Mouse (Mus musculus) midbrain, embryonic 11.5 days (tissue): ENCODE results near the gene Frmd4a. TPM values are rescaled to one million over a fixed set of nuclear protein-coding genes. Genes with fewer than 3 reads are reported as not detected.

Experiments
- ATAC-seq: fragments of 200-750 bp; cut with Nextera tagmentation; 2 replicates; pipeline ENCODE4 v1.8.0; 2017; ENCODE audit warnings: moderate TSS enrichment, moderate library complexity; ENCODE audit not compliant: low FRiP score
- DNase-seq: peaks from one replicate; pipeline ENCODE4 v3.0.0; 2015; ENCODE audit warnings: low spot score; ENCODE audit errors: missing footprints
- H3K27ac ChIP-seq: fragments of 300-500 bp; sonication (generic); 2 replicates; pipeline ENCODE4 v1.5.1; 2014; ENCODE audit warnings: low read depth, low read length
- H3K27me3 ChIP-seq: fragments of 300-500 bp; sonication (generic); 2 replicates; pipeline ENCODE4 v1.6.1; 2014; ENCODE audit warnings: mild to moderate bottlenecking, low read length, moderate library complexity, mixed read lengths; ENCODE audit not compliant: control insufficient read depth, insufficient read depth
- H3K36me3 ChIP-seq: fragments of 300-500 bp; sonication (generic); 2 replicates; pipeline ENCODE4 v1.6.1; 2014; ENCODE audit warnings: mild to moderate bottlenecking, low read length, moderate library complexity, mixed read lengths; ENCODE audit not compliant: control insufficient read depth, insufficient read depth
- H3K4me1 ChIP-seq: fragments of 300-500 bp; sonication (generic); 2 replicates; pipeline ENCODE4 v1.6.1; 2014; ENCODE audit warnings: low read length; ENCODE audit not compliant: control insufficient read depth, insufficient read depth
- H3K4me2 ChIP-seq: fragments of 300-500 bp; sonication (generic); 2 replicates; pipeline ENCODE4 v1.6.1; 2014; ENCODE audit warnings: mild to moderate bottlenecking, moderate library complexity
- H3K4me3 ChIP-seq: fragments of 300-500 bp; sonication (generic); 2 replicates; pipeline ENCODE4 v1.5.1; 2014; ENCODE audit warnings: low read depth, low read length
- H3K9ac ChIP-seq: fragments of 300-500 bp; sonication (generic); 2 replicates; pipeline ENCODE4 v1.6.1; 2014; ENCODE audit warnings: low read length
- H3K9me3 ChIP-seq: fragments of 300-500 bp; sonication (generic); 2 replicates; pipeline ENCODE4 v1.6.1; 2016; ENCODE audit warnings: low read length; ENCODE audit not compliant: control insufficient read depth
- WGBS: fragments of 180-500 bp; shearing (Covaris S2); extraction: QIAGEN DNeasy Blood & Tissue Kit; methylation state at CpG from one replicate; pipeline ENCODE4 v1.1.7; 2014; 5-methylcytosine and 5-hydroxymethylcytosine counted together
- polyA plus RNA-seq: library from polyadenylated mRNA; unstranded; fragments of >200 nt; fragmentation: Nextera tagmentation; extraction: Ambion mirVana; gene quantifications from 2 replicates; pipeline ENCODE4 v1.2.1, GENCODE M21; 2014

Frmd4a gene
- polyA plus RNA-seq, result 35.2 and 35.9 TPM in 2 replicates

GRCm38 (mm10) chr2:4017528-4018288 is at the start of gene Frmd4a:
TSS of gene Frmd4a (plus strand) at chr2:4017717.
- Histone ChIP-seq H3K27me3 (no peaks in the 10 kb centered on the region), H3K27ac (peak within 1 kb of the TSS; percentile 35; the same call in 1 of the 2 replicates), H3K9ac (peak within 1 kb of the TSS; percentile 49), H3K4me1 (peaks cover 7% of the 10 kb centered on the region), H3K4me3 (no peak within 1 kb of the TSS), H3K4me2 (peak within 1 kb of the TSS; percentile 26), H3K36me3 (no peaks in the 10 kb centered on the region), H3K9me3 (no peaks in the 10 kb centered on the region)
- DNase-seq (no peak), ATAC-seq (no peak)
- WGBS, result 60% methylated on average over 8 of the region's 8 CpGs

GRCm38 (mm10) chr2:3988876-3989275 is 28.6 kb upstream of the Frmd4a start:
- no peak overlapping the region for H3K4me3 ChIP-seq
- H3K27ac ChIP-seq, result no peak overlapping the region
- ATAC-seq (no peak), DNase-seq (no peak)
- no peaks in the 10 kb centered on the region for H3K36me3 ChIP-seq
- H3K9ac ChIP-seq, result no peak overlapping the region
- no peaks in the 10 kb centered on the region for H3K4me1 ChIP-seq
- no peaks in the 10 kb centered on the region for H3K27me3 ChIP-seq
- H3K9me3 ChIP-seq, result no peaks in the 10 kb centered on the region
- no peak overlapping the region for H3K4me2 ChIP-seq
- 84% methylated on average over 7 of the region's 7 CpGs for WGBS

- DNase-seq, result no peak
- Histone ChIP-seq H3K9ac (no peak overlapping the region), H3K36me3 (no peaks in the 10 kb centered on the region), H3K4me1 (no peaks in the 10 kb centered on the region), H3K4me2 (no peak overlapping the region), H3K4me3 (no peak overlapping the region), H3K9me3 (no peaks in the 10 kb centered on the region), H3K27me3 (no peaks in the 10 kb centered on the region), H3K27ac (no peak overlapping the region)
- no peak for ATAC-seq
- 86% methylated on average over 1 of the region's 1 CpGs for WGBS
Measured at GRCm38 (mm10) chr2:3990431-3990830, 27.1 kb upstream of the Frmd4a start.

GRCm38 (mm10) chr2:4018431-4018876 is 937 bp downstream of the Frmd4a start:
- Histone ChIP-seq H3K9me3 (no peaks in the 10 kb centered on the region), H3K4me2 (peak overlapping the region; percentile 26), H3K27ac (peak overlapping the region; percentile 35; the same call in 1 of the 2 replicates), H3K4me1 (peaks cover 7% of the 10 kb centered on the region), H3K4me3 (no peak overlapping the region), H3K27me3 (no peaks in the 10 kb centered on the region), H3K36me3 (no peaks in the 10 kb centered on the region), H3K9ac (peak overlapping the region; percentile 49)
- ATAC-seq (peak; percentile 93), DNase-seq (peak; percentile 91)
- 29% methylated on average over 11 of the region's 11 CpGs for WGBS

- no peak overlapping the region for H3K27ac ChIP-seq
- H3K9ac ChIP-seq, result no peak overlapping the region
- no peak overlapping the region for H3K4me3 ChIP-seq
- H3K27me3 ChIP-seq, result no peaks in the 10 kb centered on the region
- DNase-seq, result peak; percentile 90
- ATAC-seq, result peak; percentile 51
- H3K4me2 ChIP-seq, result peak overlapping the region; percentile 26; the same call in 1 of the 2 replicates
- peaks cover 7% of the 10 kb centered on the region for H3K4me1 ChIP-seq
- 35% methylated on average over 4 of the region's 4 CpGs for WGBS
- H3K9me3 ChIP-seq, result no peaks in the 10 kb centered on the region
- H3K36me3 ChIP-seq, result no peaks in the 10 kb centered on the region
Measured at GRCm38 (mm10) chr2:4018909-4019308, 1.4 kb downstream of the Frmd4a start.

GRCm38 (mm10) chr2:4024927-4025326 is 7.4 kb downstream of the Frmd4a start:
- no peaks in the 10 kb centered on the region for H3K9me3 ChIP-seq
- no peak overlapping the region for H3K4me2 ChIP-seq
- no peaks in the 10 kb centered on the region for H3K27me3 ChIP-seq
- no peak overlapping the region for H3K4me3 ChIP-seq
- DNase-seq, result no peak
- no peaks in the 10 kb centered on the region for H3K36me3 ChIP-seq
- ATAC-seq, result no peak
- WGBS, result 90% methylated on average over 7 of the region's 7 CpGs
- H3K4me1 ChIP-seq, result no peaks in the 10 kb centered on the region
- H3K27ac ChIP-seq, result no peak overlapping the region
- H3K9ac ChIP-seq, result no peak overlapping the region

- 83% methylated on average over 4 of the region's 4 CpGs for WGBS
Measured at GRCm38 (mm10) chr2:4029031-4029747, 11.7 kb downstream of the Frmd4a start.

GRCm38 (mm10) chr2:4036153-4036589 is 18.7 kb downstream of the Frmd4a start:
- WGBS, result 85% methylated on average over 4 of the region's 4 CpGs
- no peak for ATAC-seq
- Histone ChIP-seq H3K4me2 (no peak overlapping the region), H3K4me3 (no peak overlapping the region), H3K27ac (no peak overlapping the region), H3K4me1 (peaks cover under 1% of the 10 kb centered on the region; the same call in 1 of the 2 replicates), H3K9me3 (no peaks in the 10 kb centered on the region), H3K27me3 (no peaks in the 10 kb centered on the region), H3K36me3 (no peaks in the 10 kb centered on the region), H3K9ac (no peak overlapping the region)
- no peak for DNase-seq

More at GRCm38 (mm10) chr2:4029031-4029747, 11.7 kb downstream of the Frmd4a start:
- no peaks in the 10 kb centered on the region for H3K36me3 ChIP-seq
- no peak overlapping the region for H3K4me2 ChIP-seq
- no peak overlapping the region for H3K4me3 ChIP-seq
- H3K4me1 ChIP-seq, result no peaks in the 10 kb centered on the region
- H3K9ac ChIP-seq, result no peak overlapping the region
- no peaks in the 10 kb centered on the region for H3K9me3 ChIP-seq
- DNase-seq (no peak), ATAC-seq (no peak)
- H3K27me3 ChIP-seq, result no peaks in the 10 kb centered on the region
- H3K27ac ChIP-seq, result no peak overlapping the region

- 88% methylated on average over 8 of the region's 8 CpGs for WGBS
- ATAC-seq, result no peak
Measured at GRCm38 (mm10) chr2:4036651-4037117, 19.2 kb downstream of the Frmd4a start.

More at GRCm38 (mm10) chr2:4036651-4037117, 19.2 kb downstream of the Frmd4a start:
- Histone ChIP-seq H3K9ac (no peak overlapping the region), H3K9me3 (no peaks in the 10 kb centered on the region), H3K4me1 (peaks cover 5% of the 10 kb centered on the region), H3K36me3 (no peaks in the 10 kb centered on the region), H3K27me3 (no peaks in the 10 kb centered on the region), H3K4me2 (no peak overlapping the region), H3K27ac (no peak overlapping the region), H3K4me3 (no peak overlapping the region)
- DNase-seq, result no peak
